In the genomic region with DNA sequence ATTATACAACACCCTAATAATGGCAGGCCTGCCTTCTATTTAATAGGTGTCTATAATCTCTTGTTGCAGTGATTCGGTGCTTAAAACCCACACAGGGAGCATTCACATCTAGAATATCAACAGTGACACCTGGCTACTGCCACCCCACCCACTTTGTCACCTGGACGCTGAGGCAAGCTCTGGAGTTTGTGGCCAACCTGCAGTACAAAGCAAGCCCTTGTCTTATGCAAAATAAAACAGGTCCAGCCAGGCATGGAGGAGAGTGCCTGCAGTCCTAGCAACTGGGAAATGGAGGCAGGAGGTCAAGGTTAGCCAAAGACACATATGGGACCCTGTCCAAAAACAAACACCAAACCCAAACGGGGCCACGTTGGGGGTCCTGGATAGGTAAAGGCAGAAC, we compare ENCODE assay signal across 16 mouse cellular contexts. TPM values are rescaled to one million over a fixed set of nuclear protein-coding genes. Genes with fewer than 3 reads are reported as not detected.
A peak's percentile ranks its signal among the peaks of the same experiment; 100 is the strongest.
DNase-seq lines count a peak whose midpoint lies in the region; ATAC-seq and TF ChIP-seq lines count a peak whose summit lies in the region.
"Had no signal": no experiment of that assay in that cellular context is flagged by ENCODE, and none has a peak within 500 bp of the region (broad histone marks: within the 10 kb centered on the region; RNA-seq: fewer than 3 reads in every experiment).

No protein-coding gene starts in this region.

- no peak for TF ChIP-seq POLR2A in CH12.LX (IDR thresholded peaks at IDR 0.05; ENCODE audit: low read depth, low read length)
- TF ChIP-seq POLR2A in small intestine, adult 2 months (IDR thresholded peaks at IDR 0.05; ENCODE audit: low read depth, low read length), result no peak

- H3K27ac ChIP-seq in intestine, embryonic 14.5 days (ENCODE audit: low read depth), result no peak overlapping the region
- no peak overlapping the region for H3K27ac ChIP-seq in intestine, postnatal 0 days (ENCODE audit: low read depth, low read length)
- no peak overlapping the region for H3K27ac ChIP-seq in CH12.LX (ENCODE audit: insufficient read depth, low read depth)
- H3K27ac ChIP-seq in small intestine, adult 2 months (ENCODE audit: insufficient read depth, low read depth, low read length), result peak overlapping the region; percentile 25; the same call in 1 of the 2 replicates
- no peak overlapping the region for H3K27ac ChIP-seq in hindbrain, embryonic 13.5 days
- H3K27ac ChIP-seq: neural tube, embryonic 12.5 days had no signal

- no peak for TF ChIP-seq EP300 in CH12.LX (IDR thresholded peaks at IDR 0.05; ENCODE audit: low read length)

- peaks cover 16% of the 10 kb centered on the region for H3K4me1 ChIP-seq in intestine, embryonic 14.5 days (replicated peaks; ENCODE audit: control insufficient read depth, insufficient read depth, low read length)
- H3K4me1 ChIP-seq in intestine, postnatal 0 days (replicated peaks; ENCODE audit: control insufficient read depth, insufficient read depth, low read length), result peaks cover 3% of the 10 kb centered on the region; the same call in 1 of the 2 replicates
- peaks cover 8 to 49% of the 10 kb centered on the region in 2 experiments for H3K4me1 ChIP-seq in CH12.LX (ENCODE audit: control insufficient read depth in 1 of 2, insufficient read depth in 2 of 2)
- peaks cover 14% of the 10 kb centered on the region for H3K4me1 ChIP-seq in small intestine, adult 2 months (ENCODE audit: control insufficient read depth, insufficient read depth, insufficient read length, low read length)
- peaks cover 18% of the 10 kb centered on the region for H3K4me1 ChIP-seq in hindbrain, embryonic 13.5 days (replicated peaks)

- H3K4me3 ChIP-seq in intestine, embryonic 14.5 days (ENCODE audit: low read depth, low read length), result no peak overlapping the region
- no peak overlapping the region for H3K4me3 ChIP-seq in intestine, postnatal 0 days (ENCODE audit: low read depth, low read length)
- peak overlapping the region in 1 of 3 experiments; percentile 74 for H3K4me3 ChIP-seq in CH12.LX (replicated peaks in 1 of 3; ENCODE audit: low read depth in 2 of 3, low read length in 2 of 3, poor library complexity in 1 of 3)
- H3K4me3 ChIP-seq in small intestine, adult 2 months (ENCODE audit: low read depth, low read length), result peak overlapping the region; percentile 0; the same call in 1 of the 2 replicates
- H3K4me3 ChIP-seq in hindbrain, embryonic 13.5 days, result no peak overlapping the region
- H3K4me3 ChIP-seq: neural tube, embryonic 12.5 days had no signal

- DNase-seq in intestine, embryonic 14.5 days (ENCODE audit: low spot score), result no peak
- DNase-seq in CH12.LX (ENCODE audit: extremely low read depth), result no peak
- peak; percentile 40 for DNase-seq in fat pad, adult 2 months (ENCODE audit: extremely low read depth, low read depth, low spot score)
- no peak for DNase-seq in left cerebral cortex, adult 9 months (ENCODE audit: low spot score in 2 of 2)
- DNase-seq: cerebellum, postnatal 10 days; kidney, adult 8-10 months; kidney, postnatal 4 days; right cerebral cortex, postnatal 14 days; thymus, adult 18-20 months had no signal

- TF ChIP-seq RAD21 in CH12.LX (IDR thresholded peaks at IDR 0.05; ENCODE audit: low read depth, low read length), result no peak

- 74% methylated on average over 4 of the region's 4 CpGs for WGBS in intestine, embryonic 14.5 days
- 49% methylated on average over 4 of the region's 4 CpGs for WGBS in intestine, postnatal 0 days
- 18% methylated on average over 4 of the region's 4 CpGs for whole genome bisulfite sequencing in small intestine, adult 2 months
- WGBS in hindbrain, embryonic 13.5 days, result 91% methylated on average over 4 of the region's 4 CpGs

- ATAC-seq in intestine, embryonic 14.5 days (replicated peaks; ENCODE audit: low FRiP score, low TSS enrichment, low read depth), result no peak
- no peak for ATAC-seq in intestine, postnatal 0 days
- ATAC-seq in hindbrain, embryonic 13.5 days (ENCODE audit: low FRiP score), result no peak
- ATAC-seq: forebrain, embryonic 16.5 days; hindbrain, embryonic 16.5 days had no signal

- dilution Hi-C loops in CH12.LX (cut with MboI; ENCODE audit: extremely low pct_ligation_motif_present, extremely low pct_unique_long_range_greater_than_20kb, low sequenced_read_pairs), result no loop called here

- H3K9ac ChIP-seq in intestine, embryonic 14.5 days (ENCODE audit: low read length), result no peak overlapping the region
- no peak overlapping the region for H3K9ac ChIP-seq in intestine, postnatal 0 days (ENCODE audit: low read depth, low read length)
- H3K9ac ChIP-seq in CH12.LX (ENCODE audit: insufficient read depth, low read depth), result no peak overlapping the region; the same call in 1 of the 2 replicates
- H3K9ac ChIP-seq in hindbrain, embryonic 13.5 days, result no peak overlapping the region
- H3K9ac ChIP-seq: neural tube, embryonic 12.5 days had no signal

- peaks cover 15% of the 10 kb centered on the region for H3K36me3 ChIP-seq in intestine, embryonic 14.5 days (ENCODE audit: control insufficient read depth, insufficient read depth, low read length)
- H3K36me3 ChIP-seq in intestine, postnatal 0 days (ENCODE audit: control insufficient read depth, insufficient read depth), result peaks cover 4% of the 10 kb centered on the region; the same call in 1 of the 2 replicates
- H3K36me3 ChIP-seq in CH12.LX (replicated peaks in 1 of 2; ENCODE audit: control insufficient read depth in 1 of 2, insufficient read depth in 1 of 2, low read length in 1 of 2), result peaks cover 8 to 35% of the 10 kb centered on the region in 2 experiments
- peaks cover 2% of the 10 kb centered on the region; the same call in 1 of the 2 replicates for H3K36me3 ChIP-seq in small intestine, adult 2 months (ENCODE audit: control insufficient read depth, insufficient read depth, low read length)
- H3K36me3 ChIP-seq in hindbrain, embryonic 13.5 days, result peaks cover 7% of the 10 kb centered on the region

- H3K4me2 ChIP-seq in intestine, embryonic 14.5 days (ENCODE audit: low read length), result peak overlapping the region; percentile 87
- no peak overlapping the region; the same call in 1 of the 2 replicates for H3K4me2 ChIP-seq in intestine, postnatal 0 days (replicated peaks; ENCODE audit: low read depth)
- H3K4me2 ChIP-seq in CH12.LX (ENCODE audit: insufficient read depth, low read depth, poor library complexity, severe bottlenecking), result peak overlapping the region; percentile 65; the same call in 1 of the 2 replicates
- no peak overlapping the region for H3K4me2 ChIP-seq in hindbrain, embryonic 13.5 days

- no peaks in the 10 kb centered on the region for H3K9me3 ChIP-seq in intestine, embryonic 14.5 days (ENCODE audit: control insufficient read depth, low read length)
- no peaks in the 10 kb centered on the region for H3K9me3 ChIP-seq in intestine, postnatal 0 days (ENCODE audit: control insufficient read depth)
- H3K9me3 ChIP-seq in CH12.LX (replicated peaks; ENCODE audit: low read length), result no peaks in the 10 kb centered on the region
- H3K9me3 ChIP-seq in hindbrain, embryonic 13.5 days, result no peaks in the 10 kb centered on the region
- H3K9me3 ChIP-seq: G1E; neural tube, embryonic 12.5 days had no signal

- TF ChIP-seq CTCF in intestine, postnatal 0 days (IDR thresholded peaks at IDR 0.05; ENCODE audit: low read depth), result no peak
- no peak for TF ChIP-seq CTCF in CH12.LX (conservative IDR thresholded peaks at IDR 0.05 in 1 of 2, IDR thresholded peaks at IDR 0.05 in 1 of 2; ENCODE audit: low read depth in 2 of 2, low read length in 2 of 2)
- no peak for TF ChIP-seq CTCF in small intestine, adult 2 months (IDR thresholded peaks at IDR 0.05; ENCODE audit: extremely low read depth, insufficient read length, insufficient replicate concordance, low read depth, low read length)

- H3K79me2 ChIP-seq in CH12.LX (replicated peaks; ENCODE audit: control insufficient read depth, extremely low read depth, insufficient read depth, poor library complexity, severe bottlenecking), result peaks cover 34% of the 10 kb centered on the region

- no peaks in the 10 kb centered on the region for H3K27me3 ChIP-seq in intestine, embryonic 14.5 days (replicated peaks; ENCODE audit: control insufficient read depth, insufficient read depth, low read length)
- H3K27me3 ChIP-seq in intestine, postnatal 0 days (replicated peaks; ENCODE audit: control insufficient read depth, insufficient read depth, low read length), result no peaks in the 10 kb centered on the region
- no peaks in the 10 kb centered on the region for H3K27me3 ChIP-seq in CH12.LX (replicated peaks)
- no peaks in the 10 kb centered on the region for H3K27me3 ChIP-seq in small intestine, adult 2 months (ENCODE audit: control insufficient read depth, insufficient read depth, low read length)
- no peaks in the 10 kb centered on the region for H3K27me3 ChIP-seq in hindbrain, embryonic 13.5 days
- H3K27me3 ChIP-seq: neural tube, embryonic 12.5 days had no signal

- in situ Hi-C loops in CH12.LX (cut with MboI; ENCODE audit: low pct_ligation_motif_present, low pct_unique_long_range_greater_than_20kb, low sequenced_read_pairs), result no loop called here

TF ChIP-seq in CH12.LX, 34 proteins besides CTCF, POLR2A, EP300 and RAD21 (continues in another document):
- TF ChIP-seq GABPA (IDR thresholded peaks at IDR 0.05; ENCODE audit: insufficient replicate concordance, low read depth, low read length) (no peak), NRF1 (IDR thresholded peaks at IDR 0.05; ENCODE audit: low read depth, low read length) (no peak), ETS1 (conservative IDR thresholded peaks at IDR 0.05; ENCODE audit: low read depth, low read length) (no peak), HCFC1 (IDR thresholded peaks at IDR 0.05; ENCODE audit: low read depth, low read length) (no peak), CHD1 (IDR thresholded peaks at IDR 0.05; ENCODE audit: low read depth, low read length) (no peak), PAX5 (IDR thresholded peaks at IDR 0.05; ENCODE audit: low read length) (no peak), JUN (IDR thresholded peaks at IDR 0.05; ENCODE audit: insufficient read depth, low read depth, low read length) (no peak)

RNA-seq across cellular contexts. Expression of gene Coq2, which starts 2.5 kb away (rescaled TPM):
- 78.7 and 82.5 TPM in 2 replicates for polyA plus RNA-seq in intestine, embryonic 14.5 days (2014; fragmentation: Nextera tagmentation; extraction: Ambion mirVana)
- polyA plus RNA-seq in intestine, postnatal 0 days (2015; fragmentation: Nextera tagmentation; extraction: Ambion mirVana), result 30.8 and 32.4 TPM in 2 replicates
- 49.1 and 53.9 TPM in 2 replicates for total RNA-seq in CH12.LX (2012; rRNA removed)
- total RNA-seq in CH12.LX (2014; rRNA removed), result 50.1 and 51.0 TPM in 2 replicates
- 50.9 and 56.5 TPM in 2 replicates for polyA plus RNA-seq in CH12.LX (2012; ENCODE audit: insufficient read length, low read depth)
- 71.5 and 86.2 TPM in 2 replicates for polyA plus RNA-seq in small intestine, adult 2 months (2012; rRNA removed)
- polyA plus RNA-seq in hindbrain, embryonic 13.5 days (2015; fragmentation: Nextera tagmentation; extraction: Ambion mirVana), result 43.6 and 46.6 TPM in 2 replicates

RNA-seq across cellular contexts. Expression of gene Hpse, which starts 47.1 kb away (rescaled TPM):
- polyA plus RNA-seq in intestine, embryonic 14.5 days (2014; fragmentation: Nextera tagmentation; extraction: Ambion mirVana), result 2.9 and 3.7 TPM in 2 replicates
- polyA plus RNA-seq in intestine, postnatal 0 days (2015; fragmentation: Nextera tagmentation; extraction: Ambion mirVana), result 0.82 and 1.0 TPM in 2 replicates
- total RNA-seq in CH12.LX (2012; rRNA removed) (8.0 and 9.5 TPM in 2 replicates), CH12.LX (2014; rRNA removed) (3.8 and 4.0 TPM in 2 replicates)
- polyA plus RNA-seq in CH12.LX (2012; ENCODE audit: insufficient read length, low read depth), result 3.3 and 3.7 TPM in 2 replicates
- 5.4 and 8.2 TPM in 2 replicates for polyA plus RNA-seq in small intestine, adult 2 months (2012; rRNA removed)
- polyA plus RNA-seq in hindbrain, embryonic 13.5 days (2015; fragmentation: Nextera tagmentation; extraction: Ambion mirVana), result 0.74 and 0.87 TPM in 2 replicates
- total RNA-seq: G1E had no signal
- polyA plus RNA-seq: G1E had no signal

Comparison
In these comparisons a context has a peak if more than half of its experiments do, and no peak if none do; other contexts are left out.
1. H3K4me2 ChIP-seq: peak in intestine, embryonic 14.5 days (single experiment) and CH12.LX (single experiment); none in intestine, postnatal 0 days (single experiment) and hindbrain, embryonic 13.5 days (single experiment).